Mouse (Mus musculus): ENCODE data around the gene Prkcb.

GRCm38 (mm10) chr7:122413231-122413630, 124.7 kb downstream of the Prkcb start:
- TF ChIP-seq CTCF (IDR thresholded peaks at IDR 0.05; ENCODE audit: low read depth, low read length) (no peak), EP300 (IDR thresholded peaks at IDR 0.05; ENCODE audit: insufficient read depth, low read depth, low read length) (no peak)
